Mouse (Mus musculus): ENCODE results near the gene Phactr2.

The Phactr2 gene

DNA sequence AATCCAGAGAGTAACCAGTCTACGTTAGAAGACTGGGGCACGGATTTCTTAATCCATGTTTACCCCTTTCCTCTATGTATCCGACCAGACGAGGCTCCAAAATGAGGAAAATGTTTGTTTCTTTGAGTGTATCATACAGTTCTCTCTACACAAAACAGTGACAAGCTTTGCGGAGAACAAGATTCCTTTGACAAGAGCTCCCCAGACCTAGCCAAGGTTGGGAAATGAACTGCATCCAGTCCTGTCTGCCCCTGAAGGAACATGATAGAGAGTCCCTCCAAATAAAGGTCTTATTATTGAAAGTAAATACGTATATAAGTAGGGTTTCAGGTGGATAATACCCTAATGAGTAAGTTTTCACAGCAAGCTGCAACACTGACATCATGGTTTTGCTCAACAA, 199.1 kb downstream of the Phactr2 start:
- no peak for DNase-seq (ENCODE audit: low spot score in 2 of 2)

DNA sequence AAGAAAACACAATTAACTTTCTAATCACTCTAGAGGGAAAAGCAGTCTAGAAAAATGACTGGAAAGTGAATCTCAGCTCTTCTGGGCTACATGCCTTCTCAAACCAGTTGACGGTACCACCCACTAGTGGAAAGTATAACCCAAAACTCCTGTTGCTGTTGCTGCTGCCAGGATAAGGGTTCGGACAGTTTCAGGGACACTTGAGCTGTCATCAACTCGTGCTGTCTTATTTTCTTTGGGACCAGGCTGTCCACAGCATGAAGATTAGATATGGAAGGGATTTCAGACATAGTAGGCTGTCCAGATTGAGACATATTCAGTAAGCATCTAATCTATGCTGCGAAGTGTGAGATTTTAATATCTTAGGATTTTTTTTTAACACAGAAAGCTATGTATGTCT, 199.5 kb downstream of the Phactr2 start:
- no peak for DNase-seq (ENCODE audit: low spot score in 2 of 2)

DNA sequence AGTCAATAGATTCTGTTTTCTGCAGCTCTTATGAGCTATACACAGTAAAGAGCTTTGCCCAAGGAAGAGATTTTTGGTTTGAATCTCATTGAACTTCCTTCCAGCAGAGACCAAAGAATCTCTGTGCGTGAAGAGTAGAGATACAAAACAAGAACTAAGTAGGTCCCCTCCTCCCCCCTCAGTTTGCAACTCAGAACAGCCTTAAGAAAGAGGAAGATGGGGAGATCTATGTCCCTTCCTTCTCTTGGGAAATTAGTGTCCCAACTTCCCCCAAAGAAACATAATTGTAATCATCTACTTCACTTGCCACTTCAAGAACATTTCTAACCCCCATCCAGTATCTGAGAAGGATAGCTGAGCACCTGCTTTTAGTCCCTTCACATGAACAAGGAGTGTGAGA, 200.5 kb downstream of the Phactr2 start:
- DNase-seq (ENCODE audit: low spot score in 2 of 2): no peak

DNA sequence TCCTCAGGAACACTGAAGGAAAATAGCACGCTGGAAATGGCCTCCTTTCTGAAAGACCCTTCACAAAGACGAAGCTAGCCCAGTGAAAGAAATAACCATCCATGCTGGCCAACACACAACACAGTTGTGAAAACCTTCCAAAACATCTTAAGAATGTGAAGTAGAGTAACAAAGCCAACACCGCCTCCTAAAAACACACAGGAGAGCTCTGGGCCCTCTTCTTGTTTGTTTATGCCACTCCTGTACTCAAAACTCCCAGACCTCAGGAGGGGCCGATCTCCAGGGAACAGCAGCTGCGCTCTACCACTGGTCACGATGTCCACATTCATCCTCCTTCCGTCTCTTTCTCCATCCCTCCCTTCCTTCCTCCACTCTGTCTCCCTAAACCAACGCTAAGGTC, 202.5 kb downstream of the Phactr2 start:
- DNase-seq (ENCODE audit: low spot score in 2 of 2): no peak

DNA sequence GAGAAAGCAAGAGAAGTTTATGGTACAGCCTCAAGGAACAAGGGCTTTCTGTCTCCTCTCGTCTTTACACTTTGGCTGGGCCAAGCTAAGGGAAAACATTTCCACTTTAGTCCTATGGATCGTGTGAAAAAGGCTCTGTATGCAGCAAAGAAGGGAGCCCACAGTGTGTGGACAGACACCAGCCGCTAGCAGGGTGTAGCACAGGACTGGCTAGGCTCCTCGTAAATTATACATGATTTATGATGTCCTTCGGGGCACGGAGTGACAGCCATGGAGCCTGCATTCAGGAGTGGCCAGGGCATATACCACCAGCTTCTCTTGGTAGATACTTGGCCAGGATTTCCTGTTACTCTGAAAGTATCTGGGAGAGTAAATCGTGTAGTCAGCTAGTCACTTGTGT, 203.1 kb downstream of the Phactr2 start:
- no peak for DNase-seq (ENCODE audit: low spot score in 2 of 2)

DNA sequence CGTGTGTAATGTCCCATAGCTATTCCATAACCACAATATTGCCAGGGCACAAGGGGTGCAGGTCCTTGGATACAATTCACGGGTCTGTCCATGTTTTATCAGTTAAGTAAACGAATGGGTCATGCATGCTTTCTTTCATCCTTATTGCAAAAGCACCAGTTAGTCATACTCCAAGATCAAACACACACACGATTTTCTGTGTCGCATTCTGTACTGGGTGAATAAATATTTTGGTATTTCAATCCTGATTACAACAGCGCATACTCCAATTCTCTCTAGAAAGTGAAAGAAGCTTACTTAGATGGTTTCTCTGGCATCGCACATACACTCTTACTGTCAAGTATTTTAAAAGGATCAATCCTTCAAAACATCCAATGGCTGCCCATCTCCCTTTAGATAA, 203.9 kb downstream of the Phactr2 start:
- DNase-seq (ENCODE audit: low spot score in 2 of 2): no peak

DNA sequence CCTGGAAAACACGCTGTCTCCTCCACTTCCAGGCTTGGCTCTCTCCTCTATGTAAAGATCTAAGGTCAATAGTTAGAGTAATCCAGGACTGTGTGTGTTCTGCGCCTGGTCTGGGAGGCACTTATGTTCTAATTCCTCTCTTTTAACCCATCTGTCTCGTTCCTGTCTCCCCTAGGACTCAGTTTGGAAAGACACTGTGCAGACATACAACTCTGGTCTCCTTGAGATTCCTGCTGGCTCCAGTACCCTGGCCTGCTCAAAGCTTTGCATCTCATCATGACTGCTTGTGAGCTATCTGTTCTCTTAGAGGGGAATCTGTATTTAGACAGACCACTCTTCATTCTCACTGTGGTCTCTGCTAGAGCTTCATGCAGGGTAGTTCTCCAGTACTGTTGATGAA, 215.0 kb downstream of the Phactr2 start:
- DNase-seq (ENCODE audit: low spot score in 2 of 2): no peak

DNA sequence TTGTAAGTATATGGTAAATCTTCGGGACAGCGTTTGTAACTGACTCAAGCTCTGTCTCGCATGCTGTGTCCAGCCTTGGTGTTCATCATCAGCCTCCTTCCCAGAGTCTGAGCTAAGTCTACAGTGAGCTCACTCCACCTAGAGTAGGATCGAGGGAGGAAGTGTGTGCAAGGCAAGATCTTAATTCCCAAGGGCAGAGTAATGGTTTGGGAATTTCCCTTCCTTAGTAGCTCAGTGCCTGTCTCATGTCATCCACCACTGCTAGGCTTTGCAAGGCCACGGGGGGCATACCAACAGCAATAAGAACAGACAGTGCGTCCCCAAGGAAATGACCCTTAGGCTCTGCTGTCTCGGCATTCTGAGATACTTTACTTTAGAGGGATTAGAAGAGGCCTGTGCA, 218.0 kb downstream of the Phactr2 start:
- DNase-seq (ENCODE audit: low spot score in 2 of 2): no peak

DNA sequence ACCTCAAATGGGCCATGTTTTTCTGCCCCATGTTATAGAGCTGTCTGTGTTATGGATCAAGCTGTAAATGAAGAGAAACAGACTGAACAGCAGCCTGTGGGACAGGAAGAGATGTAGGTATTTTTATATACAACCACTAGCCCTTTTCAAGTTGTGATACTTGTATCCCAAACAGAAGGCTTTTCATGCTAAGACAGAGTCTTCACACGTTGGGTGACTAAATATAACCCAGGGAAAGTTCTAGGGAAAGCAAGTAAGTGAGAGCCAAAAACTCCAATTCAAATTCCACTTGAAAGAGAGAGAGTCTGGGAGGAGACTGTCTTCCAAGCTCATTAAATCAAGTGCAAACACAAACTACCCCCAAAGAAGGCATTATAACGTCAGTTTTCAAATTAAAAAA, 223.9 kb downstream of the Phactr2 start:
- DNase-seq (ENCODE audit: low spot score in 2 of 2): no peak

DNA sequence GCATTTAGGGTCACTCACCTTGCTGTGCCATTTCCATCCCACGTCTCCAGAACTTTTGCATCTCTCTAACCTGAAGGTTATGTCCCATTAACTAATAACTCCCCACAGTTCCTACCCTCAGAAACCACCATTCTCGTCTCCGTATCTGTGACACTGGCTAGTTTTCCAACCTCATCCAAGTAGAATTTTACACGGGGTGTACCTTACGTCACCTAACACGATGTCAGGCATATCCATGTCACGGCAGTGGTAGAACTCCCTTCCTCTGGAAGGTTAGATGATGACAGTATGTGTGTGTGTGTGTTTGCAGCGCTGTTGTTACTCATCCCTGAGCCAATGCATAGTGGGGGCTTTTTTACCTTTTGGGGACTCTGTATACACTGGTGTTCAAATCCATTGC, 225.1 kb downstream of the Phactr2 start:
- DNase-seq (ENCODE audit: low spot score in 2 of 2): no peak

DNA sequence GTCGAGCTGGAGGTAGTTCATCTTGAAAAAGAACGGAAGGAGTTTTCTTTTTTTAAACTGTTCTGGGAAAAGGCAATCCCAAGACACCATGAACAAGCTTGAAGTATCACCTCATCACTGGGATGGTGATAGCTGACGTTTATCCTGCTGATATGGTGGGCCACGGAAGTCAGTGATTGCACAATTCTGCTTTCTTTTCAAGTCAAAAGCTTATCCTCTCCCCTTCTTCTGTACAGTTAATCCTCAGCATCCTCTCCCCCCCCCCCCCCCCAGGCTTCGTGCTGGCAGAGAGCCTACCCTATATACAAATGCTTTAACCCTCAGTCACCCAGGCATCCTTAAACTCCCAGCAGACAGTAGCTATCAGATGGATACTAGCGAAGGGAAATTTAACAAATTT, 228.5 kb downstream of the Phactr2 start:
- no peak for DNase-seq (ENCODE audit: low spot score in 2 of 2)

DNA sequence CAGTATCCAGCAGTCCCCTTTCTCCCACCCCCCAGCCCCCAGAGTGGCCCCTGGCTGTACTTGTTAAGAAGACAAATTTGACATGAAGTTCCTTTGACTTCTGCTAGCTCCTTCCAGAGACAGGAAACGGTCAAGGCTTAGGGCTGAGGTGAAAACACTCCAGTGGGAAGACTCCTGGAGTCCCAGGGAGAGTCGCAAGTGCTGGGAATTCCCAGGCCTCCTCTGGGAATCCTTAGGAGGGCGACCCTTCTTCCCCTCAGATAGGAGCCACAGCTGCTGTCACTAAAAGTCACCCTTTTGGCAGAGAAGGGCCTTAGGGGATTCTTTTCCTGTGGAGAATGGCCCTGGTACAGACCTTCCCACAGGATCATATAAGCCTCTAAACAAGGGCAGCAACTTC, 230.0 kb downstream of the Phactr2 start:
- DNase-seq (ENCODE audit: low spot score in 2 of 2): no peak

DNA sequence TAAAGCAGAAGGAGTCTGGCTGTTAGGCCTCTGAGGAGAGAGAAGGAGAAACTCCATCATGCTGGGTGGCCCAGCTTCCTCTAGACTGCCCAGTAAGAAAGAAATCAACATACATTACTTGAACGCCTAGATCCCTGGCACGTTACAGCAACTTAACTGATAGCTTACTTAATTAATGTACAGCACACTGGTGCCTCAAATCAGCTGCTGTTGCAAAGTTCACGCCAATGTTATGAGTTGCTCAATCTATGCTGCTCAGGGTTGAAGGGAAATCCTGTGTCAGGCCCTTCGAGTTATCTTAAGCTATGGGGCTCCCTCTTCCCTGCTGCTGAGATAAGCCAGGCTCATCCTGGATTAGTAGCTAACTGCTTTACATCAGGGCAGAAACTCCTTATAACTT, 233.8 kb downstream of the Phactr2 start:
- no peak for DNase-seq (ENCODE audit: low spot score in 2 of 2)

DNA sequence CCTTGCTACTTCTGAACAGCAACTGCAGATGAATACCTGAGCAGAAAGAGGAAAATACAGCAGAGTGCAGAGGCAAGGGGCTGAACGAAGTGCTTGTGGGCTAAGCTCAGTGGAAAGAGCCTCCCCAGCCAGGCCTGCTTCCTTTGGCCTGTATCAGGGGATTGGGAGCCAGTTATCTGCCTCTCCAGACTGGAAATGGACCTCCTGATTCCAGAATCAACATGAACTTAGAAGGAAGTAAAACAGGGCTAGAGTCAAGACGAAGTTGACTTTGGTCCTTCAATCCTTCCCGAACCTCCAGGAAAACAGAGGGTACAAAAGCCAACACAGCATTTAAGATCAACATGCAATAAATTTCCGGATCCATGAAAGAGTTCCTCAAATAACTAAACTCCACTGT, 236.0 kb downstream of the Phactr2 start:
- no peak for DNase-seq (ENCODE audit: low spot score in 2 of 2)

DNA sequence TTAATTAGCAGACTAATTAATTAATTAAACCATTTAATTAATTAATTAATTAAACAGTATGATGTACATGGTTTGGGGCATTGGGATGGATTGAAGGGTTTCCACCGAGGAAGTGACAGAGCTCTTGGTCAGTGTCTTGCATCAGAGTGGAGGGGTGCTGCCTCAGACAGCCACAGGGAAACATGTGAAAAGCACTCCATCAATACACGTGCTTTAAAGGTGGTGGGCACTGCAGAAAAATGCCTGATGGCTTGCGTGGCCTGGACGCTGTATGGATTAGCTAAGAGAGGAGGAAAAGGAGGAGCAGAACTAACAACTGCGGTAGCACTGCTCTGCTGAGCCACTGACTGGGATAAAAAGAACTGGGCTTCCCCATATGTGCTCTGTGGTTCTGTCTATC, 237.3 kb downstream of the Phactr2 start:
- DNase-seq (ENCODE audit: low spot score in 2 of 2): no peak

DNA sequence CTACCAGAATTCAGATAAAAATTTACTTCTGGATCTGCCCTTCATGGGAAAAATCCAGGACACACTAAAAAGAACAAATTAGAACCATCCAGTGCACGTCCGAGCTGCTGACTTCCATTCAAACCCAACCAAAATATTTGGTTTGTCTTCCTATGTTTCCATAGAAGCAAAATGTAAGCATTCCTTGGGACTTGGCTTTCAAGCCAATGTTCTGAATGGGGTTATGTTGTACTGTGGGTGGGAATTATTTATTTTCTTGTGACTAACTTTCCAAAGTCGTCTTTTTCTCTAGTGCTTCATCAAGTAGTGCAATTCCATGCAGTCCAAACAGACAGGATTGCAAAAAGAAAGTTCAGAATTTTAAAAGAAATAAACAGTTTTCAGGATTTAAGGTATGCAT, 239.7 kb downstream of the Phactr2 start:
- DNase-seq (ENCODE audit: low spot score in 2 of 2): no peak

DNA sequence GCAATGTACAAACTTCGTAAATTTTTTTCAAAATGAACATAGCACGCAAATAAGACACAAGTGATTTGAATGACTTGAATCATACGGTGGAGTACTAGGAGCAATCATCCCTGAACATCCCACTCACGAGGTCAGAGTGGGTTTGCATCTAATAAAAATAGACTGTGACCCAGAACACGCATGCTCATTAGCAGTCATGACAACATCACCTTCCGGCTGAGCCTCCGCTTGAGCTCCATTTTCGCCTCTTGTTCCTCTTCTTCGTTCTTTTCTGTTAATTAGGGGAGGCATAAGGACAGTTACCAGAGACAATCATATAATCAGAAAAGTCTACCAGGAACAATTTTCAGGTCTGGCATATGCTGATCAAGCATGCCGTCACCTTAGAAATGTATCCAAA, 240.3 kb downstream of the Phactr2 start:
- no peak for DNase-seq (ENCODE audit: low spot score in 2 of 2)

DNA sequence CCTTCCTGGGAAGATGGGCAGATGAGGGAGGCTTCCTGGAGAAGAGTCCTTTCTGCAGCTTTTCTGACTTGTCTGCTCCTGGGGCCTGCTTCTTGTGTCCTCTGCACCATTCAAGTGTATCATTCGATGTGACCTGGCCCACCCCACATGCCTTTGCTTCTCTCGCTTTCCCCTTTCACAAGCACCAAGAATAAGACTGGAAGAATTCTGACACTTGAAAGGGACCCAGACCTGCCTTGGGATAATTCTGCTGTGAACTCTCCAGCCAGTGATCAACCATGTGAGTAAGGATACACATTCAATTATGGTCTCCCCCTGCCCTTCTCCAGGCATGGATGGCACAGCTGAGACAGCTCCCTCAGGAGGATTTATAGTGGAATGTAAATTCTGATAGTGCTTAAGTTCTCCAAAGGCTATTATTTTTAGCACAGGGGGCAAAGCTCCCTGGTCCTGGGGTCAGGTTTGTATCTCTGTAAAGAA, 241.0 kb downstream of the Phactr2 start:
- DNase-seq (ENCODE audit: low spot score in 2 of 2): no peak

DNA sequence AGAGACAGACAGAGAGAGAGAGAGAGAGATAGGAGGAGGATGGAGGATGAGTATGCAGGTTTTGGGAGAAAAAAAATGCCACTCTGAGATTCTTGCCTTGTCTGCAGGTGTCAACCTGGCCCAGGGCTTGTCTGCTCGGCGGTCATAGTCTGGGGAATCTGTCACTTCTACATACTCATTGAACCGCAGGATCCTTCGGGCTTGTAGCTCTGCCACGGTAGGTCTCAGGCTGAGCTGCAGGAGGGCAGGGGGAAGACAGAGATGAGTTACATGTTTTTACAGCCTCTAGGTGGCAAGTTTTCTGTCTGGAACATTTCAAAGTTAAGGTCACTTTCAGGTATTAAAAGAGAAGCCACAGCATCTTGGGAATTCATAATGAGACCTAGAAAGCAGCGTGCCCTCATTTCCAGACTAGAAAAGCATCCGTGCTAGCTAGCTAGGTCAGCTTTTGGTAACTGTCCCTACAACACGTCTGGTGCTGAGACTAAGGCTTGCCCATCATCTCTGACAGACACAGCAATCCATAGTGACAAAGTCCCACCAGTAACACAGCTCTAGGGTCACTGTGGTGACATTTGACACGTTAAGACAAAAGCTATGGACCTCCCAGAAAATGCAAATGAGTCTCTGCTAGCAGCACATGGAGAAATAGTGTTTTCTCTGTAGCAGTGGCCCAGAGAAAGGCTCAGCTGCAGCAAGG, 241.6 kb downstream of the Phactr2 start:
- no peak for DNase-seq (ENCODE audit: low spot score in 2 of 2)

DNA sequence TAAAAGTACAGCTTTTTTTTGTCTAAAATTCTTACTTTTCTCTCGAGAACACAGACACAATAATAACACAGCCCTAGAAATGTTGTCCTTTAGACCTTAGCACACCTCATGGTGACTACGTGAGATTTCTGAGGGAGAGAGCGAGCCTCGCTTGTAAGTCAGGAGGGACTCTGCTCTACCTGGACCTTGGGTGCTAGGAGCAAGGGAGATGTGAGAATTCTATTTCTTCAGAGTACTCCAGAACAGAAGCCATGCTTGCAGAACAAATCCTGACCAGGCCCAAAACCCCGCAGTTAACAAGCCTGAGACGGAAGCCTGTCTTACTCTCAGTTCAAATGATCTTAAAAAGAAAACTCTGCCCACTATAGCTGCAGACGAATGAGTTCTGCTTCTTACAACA, 243.5 kb downstream of the Phactr2 start:
- no peak for DNase-seq (ENCODE audit: low spot score in 2 of 2)

DNA sequence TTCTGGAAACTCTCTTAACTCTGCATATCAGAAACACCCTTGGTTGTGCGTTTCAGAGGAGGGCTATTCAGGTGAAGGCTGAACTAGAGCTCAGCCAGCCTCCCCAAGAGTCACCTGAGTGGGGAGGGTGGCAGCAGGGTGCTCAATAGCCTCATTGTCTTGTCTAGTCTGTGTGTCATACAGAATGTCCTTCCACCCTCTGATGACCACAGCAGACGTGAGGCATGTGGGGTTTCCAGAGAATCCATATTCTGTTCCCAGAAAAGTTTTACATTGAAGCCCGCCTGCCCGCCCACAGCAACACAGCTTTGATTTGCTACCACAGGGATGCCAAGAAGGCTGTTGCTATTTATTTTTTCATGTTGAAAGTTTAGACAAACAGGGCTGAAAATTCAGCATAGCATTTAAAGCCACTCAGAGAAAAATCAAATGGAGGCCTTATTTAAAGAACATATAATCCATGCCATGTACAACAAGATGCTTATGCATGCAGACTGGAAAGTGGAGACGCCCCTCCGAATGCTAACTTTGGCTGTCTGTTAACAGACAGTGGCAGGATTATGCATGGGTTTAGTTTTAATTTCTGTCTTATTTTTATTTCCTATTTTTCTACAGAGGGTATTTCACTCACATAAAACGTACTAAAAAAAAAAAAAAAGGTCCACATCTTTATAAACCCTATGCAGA, 248.7 kb downstream of the Phactr2 start:
- no peak for DNase-seq (ENCODE audit: low spot score in 2 of 2)

DNA sequence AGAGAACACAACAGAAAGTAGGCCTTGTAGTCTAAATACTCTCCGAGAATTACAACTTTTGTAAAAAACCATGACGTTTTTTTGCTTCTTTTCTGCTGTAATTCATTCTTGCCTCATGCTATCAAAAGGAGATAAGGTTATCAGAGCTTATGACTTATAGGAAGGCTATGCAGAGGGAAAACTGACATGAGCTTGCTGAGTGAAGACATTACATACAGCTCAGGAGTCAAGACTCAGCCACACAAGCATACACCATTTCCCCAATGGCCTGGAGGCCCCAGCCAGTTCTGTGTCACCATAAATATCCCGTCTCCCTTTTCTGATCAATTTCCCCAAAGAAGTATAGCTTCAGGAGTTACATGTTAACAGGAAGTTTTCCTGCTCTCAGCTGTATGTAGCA, 252.1 kb downstream of the Phactr2 start:
- DNase-seq (ENCODE audit: low spot score in 2 of 2): no peak

DNA sequence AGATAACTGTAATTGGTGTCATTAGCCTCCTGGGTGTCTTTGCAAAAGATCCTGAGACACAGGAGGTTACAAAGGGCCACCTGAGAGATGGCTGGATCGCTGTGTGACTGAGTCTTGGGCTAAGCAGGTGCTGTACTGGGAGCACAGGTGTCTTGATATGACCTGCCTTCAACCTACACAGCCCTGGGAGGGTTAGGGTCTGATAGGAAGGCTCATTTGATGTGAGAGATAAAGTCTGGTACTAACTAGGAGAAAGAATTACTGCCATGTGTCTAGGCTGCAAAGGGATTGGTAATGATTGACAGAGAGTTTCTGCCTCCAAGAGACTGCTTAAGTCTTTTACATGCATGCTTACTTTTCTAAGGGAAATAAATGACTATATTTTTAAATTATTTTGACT, 254.2 kb downstream of the Phactr2 start:
- DNase-seq (ENCODE audit: low spot score in 2 of 2): no peak

DNA sequence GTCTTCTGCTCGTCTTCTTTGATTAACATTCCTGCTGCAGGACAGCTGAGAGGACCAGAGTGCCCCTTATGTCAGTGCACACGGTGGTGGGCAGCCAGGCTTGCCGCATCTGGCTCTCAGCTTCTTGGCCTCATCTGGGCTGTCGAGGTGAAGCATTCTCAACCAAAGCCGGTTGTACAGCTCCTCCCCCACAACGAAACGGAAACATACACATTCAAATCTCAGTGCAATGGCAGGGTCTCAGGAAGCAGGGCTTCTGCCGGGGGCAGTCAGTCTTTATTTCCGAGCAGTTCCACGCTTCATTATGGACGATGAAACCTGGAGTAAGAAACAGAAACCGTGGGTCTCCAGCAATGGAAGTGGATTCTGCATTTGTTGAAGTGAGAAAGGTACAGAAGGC, 260.3 kb downstream of the Phactr2 start:
- DNase-seq (ENCODE audit: low spot score in 2 of 2): no peak

Data from natural killer cell, adult 2 months (primary cell).